Mouse (Mus musculus) embryo, embryonic 11 days (tissue): ENCODE data around the gene Gfod1.

Experiments used
- DNase-seq: peaks from one replicate; pipeline ENCODE4 v3.0.0-alpha.2; 2015

Gene Gfod1

GRCm38 (mm10) chr13:43146515-43147258 is 157.3 kb downstream of the Gfod1 start:
- DNase-seq, result no peak
